Mouse (Mus musculus): ENCODE measurements around the gene Spert. TPM values are rescaled to one million over a fixed set of nuclear protein-coding genes. Genes with fewer than 3 reads are reported as not detected.
A peak's percentile ranks its signal among the peaks of the same experiment; 100 is the strongest.

The Spert gene
- not detected for total RNA-seq (2021)
- long read RNA-seq, experiment 1 = 0 reads
- long read RNA-seq, experiment 2 = 0 reads

GRCm38 (mm10) chr14:75592978-75593377, at the start of gene Spert:
TSS of gene Spert (minus strand) at chr14:75593116.
- DNase-seq (ENCODE audit: low spot score in 2 of 2) = no peak
- no peak within 1 kb of the TSS for H3K27ac ChIP-seq
- no peak for TF ChIP-seq CTCF (conservative IDR thresholded peaks at IDR 0.05)
- no peak within 1 kb of the TSS for H3K4me3 ChIP-seq

GRCm38 (mm10) chr14:75642080-75642479, 49.2 kb upstream of the Spert start, which contains the start of gene Erich6b:
TSS of gene Erich6b (plus strand) at chr14:75642259.
- TF ChIP-seq CTCF (conservative IDR thresholded peaks at IDR 0.05) = no peak

GRCm38 (mm10) chr14:75641369-75641768, 48.5 kb upstream of the Spert start:
- DNase-seq (ENCODE audit: low spot score in 2 of 2) = no peak
- H3K27ac ChIP-seq = no peak overlapping the region
- no peak overlapping the region for H3K4me3 ChIP-seq
- peak; percentile 52 for TF ChIP-seq CTCF (conservative IDR thresholded peaks at IDR 0.05)

More at GRCm38 (mm10) chr14:75642080-75642479, 49.2 kb upstream of the Spert start, which contains the start of gene Erich6b:
- Histone ChIP-seq H3K27ac (no peak within 1 kb of the TSS), H3K4me3 (no peak within 1 kb of the TSS)
- DNase-seq (ENCODE audit: low spot score in 2 of 2) = no peak

GRCm38 (mm10) chr14:75640846-75641245, 47.9 kb upstream of the Spert start:
- TF ChIP-seq CTCF (conservative IDR thresholded peaks at IDR 0.05) = peak; percentile 66
- H3K4me3 ChIP-seq = no peak overlapping the region
- DNase-seq (ENCODE audit: low spot score in 2 of 2) = peak in 1 of 2 experiments; percentile 15
- no peak overlapping the region for H3K27ac ChIP-seq

- no peak overlapping the region for H3K27ac ChIP-seq
- DNase-seq (ENCODE audit: low spot score in 2 of 2) = no peak
- H3K4me3 ChIP-seq = no peak overlapping the region
- no peak for TF ChIP-seq CTCF (conservative IDR thresholded peaks at IDR 0.05)
Measured at GRCm38 (mm10) chr14:75637641-75638040, 44.7 kb upstream of the Spert start.

GRCm38 (mm10) chr14:75636107-75636506, 43.2 kb upstream of the Spert start:
- H3K27ac ChIP-seq = no peak overlapping the region
- no peak for TF ChIP-seq CTCF (conservative IDR thresholded peaks at IDR 0.05)
- DNase-seq (ENCODE audit: low spot score in 2 of 2) = no peak
- no peak overlapping the region for H3K4me3 ChIP-seq

GRCm38 (mm10) chr14:75635350-75635749, 42.4 kb upstream of the Spert start:
- TF ChIP-seq CTCF (conservative IDR thresholded peaks at IDR 0.05) = no peak
- DNase-seq (ENCODE audit: low spot score in 2 of 2) = peak in 1 of 2 experiments; percentile 32
- no peak overlapping the region for H3K4me3 ChIP-seq
- no peak overlapping the region for H3K27ac ChIP-seq

GRCm38 (mm10) chr14:75628870-75629269, 36.0 kb upstream of the Spert start:
- H3K27ac ChIP-seq = no peak overlapping the region
- TF ChIP-seq CTCF (conservative IDR thresholded peaks at IDR 0.05) = no peak
- no peak for DNase-seq (ENCODE audit: low spot score in 2 of 2)
- H3K4me3 ChIP-seq = no peak overlapping the region

GRCm38 (mm10) chr14:75622984-75623383, 30.1 kb upstream of the Spert start:
- no peak overlapping the region for H3K27ac ChIP-seq
- DNase-seq (ENCODE audit: low spot score in 2 of 2) = no peak
- TF ChIP-seq CTCF (conservative IDR thresholded peaks at IDR 0.05) = no peak
- H3K4me3 ChIP-seq = no peak overlapping the region

- no peak for TF ChIP-seq CTCF (conservative IDR thresholded peaks at IDR 0.05)
- no peak for DNase-seq (ENCODE audit: low spot score in 2 of 2)
- Histone ChIP-seq H3K27ac (no peak overlapping the region), H3K4me3 (no peak overlapping the region)
Measured at GRCm38 (mm10) chr14:75616375-75616774, 23.5 kb upstream of the Spert start.

GRCm38 (mm10) chr14:75609176-75609575, 16.3 kb upstream of the Spert start:
- Histone ChIP-seq H3K4me3 (no peak overlapping the region), H3K27ac (no peak overlapping the region)
- no peak for TF ChIP-seq CTCF (conservative IDR thresholded peaks at IDR 0.05)
- DNase-seq (ENCODE audit: low spot score in 2 of 2) = no peak

GRCm38 (mm10) chr14:75583870-75584269, 9.0 kb downstream of the Spert start:
- TF ChIP-seq CTCF (conservative IDR thresholded peaks at IDR 0.05) = no peak
- no peak overlapping the region for H3K27ac ChIP-seq
- H3K4me3 ChIP-seq = no peak overlapping the region
- DNase-seq (ENCODE audit: low spot score in 2 of 2) = no peak

- no peak overlapping the region for H3K27ac ChIP-seq
- DNase-seq (ENCODE audit: low spot score in 2 of 2) = no peak
- H3K4me3 ChIP-seq = no peak overlapping the region
- TF ChIP-seq CTCF (conservative IDR thresholded peaks at IDR 0.05) = no peak
Measured at GRCm38 (mm10) chr14:75579010-75579409, 13.9 kb downstream of the Spert start.

GRCm38 (mm10) chr14:75566303-75566702, 26.6 kb downstream of the Spert start:
- peak overlapping the region; percentile 30 for H3K27ac ChIP-seq
- H3K4me3 ChIP-seq = no peak overlapping the region
- DNase-seq (ENCODE audit: low spot score in 2 of 2) = no peak
- TF ChIP-seq CTCF (conservative IDR thresholded peaks at IDR 0.05) = no peak

Data from layer of hippocampus, adult 2 months (tissue).